Mouse (Mus musculus): ENCODE results near the gene Ppy. TPM values are rescaled to one million over a fixed set of nuclear protein-coding genes. Genes with fewer than 3 reads are reported as not detected.
A peak's percentile ranks its signal among the peaks of the same experiment; 100 is the strongest.

The Ppy gene
- polyA plus RNA-seq, 1 experiment = not detected

- no peak for DNase-seq (ENCODE audit: low read depth)
- TF ChIP-seq POLR2A (IDR thresholded peaks at IDR 0.05; ENCODE audit: borderline replicate concordance, extremely low read depth, insufficient read depth, insufficient read length, poor library complexity, severe bottlenecking) = no peak
Measured at GRCm38 (mm10) chr11:102063076-102063475, 38.0 kb downstream of the Ppy start.

GRCm38 (mm10) chr11:102061941-102062473 lies 39.1 kb downstream of the Ppy start:
- no peak for DNase-seq (ENCODE audit: low read depth)

GRCm38 (mm10) chr11:102061236-102061940 lies 39.7 kb downstream of the Ppy start:
- TF ChIP-seq POLR2A (IDR thresholded peaks at IDR 0.05; ENCODE audit: borderline replicate concordance, extremely low read depth, insufficient read depth, insufficient read length, poor library complexity, severe bottlenecking) = no peak
- peak; percentile 99 for TF ChIP-seq CTCF (IDR thresholded peaks at IDR 0.05; ENCODE audit: borderline replicate concordance, extremely low read depth, insufficient read depth, insufficient read length)
- DNase-seq (ENCODE audit: low read depth) = peak; percentile 90

More at GRCm38 (mm10) chr11:102061941-102062473, 39.1 kb downstream of the Ppy start:
- TF ChIP-seq CTCF (IDR thresholded peaks at IDR 0.05; ENCODE audit: borderline replicate concordance, extremely low read depth, insufficient read depth, insufficient read length) = no peak
- no peak for TF ChIP-seq POLR2A (IDR thresholded peaks at IDR 0.05; ENCODE audit: borderline replicate concordance, extremely low read depth, insufficient read depth, insufficient read length, poor library complexity, severe bottlenecking)

- peak; percentile 69 for DNase-seq (ENCODE audit: low read depth)
Measured at GRCm38 (mm10) chr11:102053847-102054246, 47.3 kb downstream of the Ppy start.

GRCm38 (mm10) chr11:102053183-102053582 lies 47.9 kb downstream of the Ppy start:
- no peak for TF ChIP-seq POLR2A (IDR thresholded peaks at IDR 0.05; ENCODE audit: borderline replicate concordance, extremely low read depth, insufficient read depth, insufficient read length, poor library complexity, severe bottlenecking)
- TF ChIP-seq CTCF (IDR thresholded peaks at IDR 0.05; ENCODE audit: borderline replicate concordance, extremely low read depth, insufficient read depth, insufficient read length) = no peak
- DNase-seq (ENCODE audit: low read depth) = no peak

More at GRCm38 (mm10) chr11:102053847-102054246, 47.3 kb downstream of the Ppy start:
- TF ChIP-seq POLR2A (IDR thresholded peaks at IDR 0.05; ENCODE audit: borderline replicate concordance, extremely low read depth, insufficient read depth, insufficient read length, poor library complexity, severe bottlenecking) (no peak), CTCF (IDR thresholded peaks at IDR 0.05; ENCODE audit: borderline replicate concordance, extremely low read depth, insufficient read depth, insufficient read length) (peak; percentile 71)

- no peak for DNase-seq (ENCODE audit: low read depth)
- TF ChIP-seq POLR2A (IDR thresholded peaks at IDR 0.05; ENCODE audit: borderline replicate concordance, extremely low read depth, insufficient read depth, insufficient read length, poor library complexity, severe bottlenecking) = no peak
- TF ChIP-seq CTCF (IDR thresholded peaks at IDR 0.05; ENCODE audit: borderline replicate concordance, extremely low read depth, insufficient read depth, insufficient read length) = no peak
Measured at GRCm38 (mm10) chr11:102052697-102053096, 48.4 kb downstream of the Ppy start.

GRCm38 (mm10) chr11:102051954-102052353 lies 49.2 kb downstream of the Ppy start:
- DNase-seq (ENCODE audit: low read depth) = no peak
- TF ChIP-seq CTCF (IDR thresholded peaks at IDR 0.05; ENCODE audit: borderline replicate concordance, extremely low read depth, insufficient read depth, insufficient read length) = no peak
- no peak for TF ChIP-seq POLR2A (IDR thresholded peaks at IDR 0.05; ENCODE audit: borderline replicate concordance, extremely low read depth, insufficient read depth, insufficient read length, poor library complexity, severe bottlenecking)

- TF ChIP-seq POLR2A (IDR thresholded peaks at IDR 0.05; ENCODE audit: borderline replicate concordance, extremely low read depth, insufficient read depth, insufficient read length, poor library complexity, severe bottlenecking) = no peak
- no peak for TF ChIP-seq CTCF (IDR thresholded peaks at IDR 0.05; ENCODE audit: borderline replicate concordance, extremely low read depth, insufficient read depth, insufficient read length)
- DNase-seq (ENCODE audit: low read depth) = no peak
Measured at GRCm38 (mm10) chr11:102051541-102051940, 49.6 kb downstream of the Ppy start.

Other genes starting within 250 kb of the Ppy start
- 0.35 and 0.36 TPM in 2 replicates for gene Meox1, start 206.9 kb downstream of the Ppy start, polyA plus RNA-seq (2012; rRNA removed)
- gene Sost, start 134.3 kb downstream of the Ppy start, polyA plus RNA-seq (2012; rRNA removed) = 0.22 and 0.23 TPM in 2 replicates
- not detected in 2 replicates for gene Cfap97d1, start 117.0 kb downstream of the Ppy start, polyA plus RNA-seq (2012; rRNA removed)
- gene Dusp3, start 114.3 kb downstream of the Ppy start, polyA plus RNA-seq (2012; rRNA removed) = 9.7 and 15.4 TPM in 2 replicates
- 50.9 and 55.3 TPM in 2 replicates for gene Mpp3, start 72.9 kb downstream of the Ppy start, polyA plus RNA-seq (2012; rRNA removed)
- gene Cd300lg, start 59.8 kb downstream of the Ppy start, polyA plus RNA-seq (2012; rRNA removed) = 0.11 and 0.15 TPM in 2 replicates
- 49.9 and 51.5 TPM in 2 replicates for gene Mpp2, start 12.8 kb downstream of the Ppy start, polyA plus RNA-seq (2012; rRNA removed)
- gene Pyy, start 6.5 kb upstream of the Ppy start, polyA plus RNA-seq (2012; rRNA removed) = 1.8 and 4.0 TPM in 2 replicates
- gene Nags, start 44.2 kb upstream of the Ppy start, polyA plus RNA-seq (2012; rRNA removed) = 0.04 and 0.05 TPM in 2 replicates
- 36.3 and 38.6 TPM in 2 replicates for gene Tmem101, start 55.1 kb upstream of the Ppy start, polyA plus RNA-seq (2012; rRNA removed)
- gene Lsm12, start 84.0 kb upstream of the Ppy start, polyA plus RNA-seq (2012; rRNA removed) = 36.5 and 47.6 TPM in 2 replicates
- 56.9 and 67.0 TPM in 2 replicates for gene G6pc3, start 88.3 kb upstream of the Ppy start, polyA plus RNA-seq (2012; rRNA removed)
- 147 and 153 TPM in 2 replicates for gene Hdac5, start 128.8 kb upstream of the Ppy start, polyA plus RNA-seq (2012; rRNA removed)
- 5.0 and 8.2 TPM in 2 replicates for gene BC030867, start 147.6 kb upstream of the Ppy start, polyA plus RNA-seq (2012; rRNA removed)
- 0.25 and 0.56 TPM in 2 replicates for gene Asb16, start 167.4 kb upstream of the Ppy start, polyA plus RNA-seq (2012; rRNA removed)
- 74.7 and 88.3 TPM in 2 replicates for gene Tmub2, start 183.6 kb upstream of the Ppy start, polyA plus RNA-seq (2012; rRNA removed)
- 116 and 130 TPM in 2 replicates for gene Atxn7l3, start 195.3 kb upstream of the Ppy start, polyA plus RNA-seq (2012; rRNA removed)
- gene Ubtf, start 218.4 kb upstream of the Ppy start, polyA plus RNA-seq (2012; rRNA removed) = 57.7 and 80.5 TPM in 2 replicates